Mouse (Mus musculus): ENCODE measurements around the gene Tbce. TPM values are rescaled to one million over a fixed set of nuclear protein-coding genes. Genes with fewer than 3 reads are reported as not detected.
"Not testable (repeated sequence)": the region's sequence is repeated elsewhere in the genome, so short reads cannot be mapped to it uniquely, and the experiment has no call there.

Tbce gene
- polyA plus RNA-seq, 1 experiment from 2014 or later, result 88.2 TPM

GRCm38 (mm10) chr13:14062209-14063012 is 23.0 kb upstream of the Tbce start:
- Histone ChIP-seq H3K27me3 (no peaks in the 10 kb centered on the region), H3K4me3 (peak overlapping the region; percentile 100), H3K4me1 (peaks cover 21% of the 10 kb centered on the region), H3K36me3 (peaks cover 6% of the 10 kb centered on the region; the same call in 1 of the 2 replicates), H3K9ac (replicated peaks) (peak overlapping the region; percentile 83), H3K4me2 (replicated peaks) (peak overlapping the region; percentile 86), H3K27ac (replicated peaks) (peak overlapping the region; percentile 98), H3K9me3 (no peaks in the 10 kb centered on the region)
- no peak for ATAC-seq (ENCODE audit: low FRiP score, low read depth)
- 7% methylated on average over 11 of the region's 11 CpGs for WGBS

- peaks cover 12% of the 10 kb centered on the region for H3K4me1 ChIP-seq
- no peaks in the 10 kb centered on the region for H3K9me3 ChIP-seq
- no peak overlapping the region for H3K27ac ChIP-seq (replicated peaks)
- H3K4me2 ChIP-seq (replicated peaks), result no peak overlapping the region
- H3K4me3 ChIP-seq, result no peak overlapping the region
- ATAC-seq (ENCODE audit: low FRiP score, low read depth), result no peak
- no peak overlapping the region for H3K9ac ChIP-seq (replicated peaks)
- H3K27me3 ChIP-seq, result no peaks in the 10 kb centered on the region
- H3K36me3 ChIP-seq, result peaks cover 28% of the 10 kb centered on the region
Observed at GRCm38 (mm10) chr13:14059582-14059981, 20.1 kb upstream of the Tbce start.

DNA sequence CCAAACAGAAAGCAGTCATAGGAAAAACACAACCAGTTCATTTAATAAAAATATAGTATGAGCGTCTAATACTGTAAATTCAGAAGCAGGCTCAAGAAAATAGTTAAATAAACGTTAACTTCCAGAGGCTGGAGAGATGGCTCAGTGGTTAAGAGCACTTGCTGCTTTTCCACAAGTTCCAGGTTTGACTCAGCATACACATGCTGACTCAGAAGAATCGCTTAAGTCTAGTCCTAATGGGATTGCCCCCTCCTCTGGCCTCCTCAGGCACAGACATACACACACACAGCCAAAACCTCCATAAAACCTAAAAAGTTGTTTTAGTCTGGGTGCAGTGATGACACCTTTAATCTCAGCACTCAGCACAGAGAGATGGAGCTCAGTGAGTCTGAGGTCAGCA is 17.4 kb upstream of the Tbce start:
- no peak for ATAC-seq (ENCODE audit: low FRiP score, low read depth)
- no peak overlapping the region for H3K9ac ChIP-seq (replicated peaks)
- WGBS, result 95% methylated on average over 3 of the region's 3 CpGs
- no peak overlapping the region for H3K4me2 ChIP-seq (replicated peaks)
- no peak overlapping the region for H3K27ac ChIP-seq (replicated peaks)
- H3K27me3 ChIP-seq, result no peaks in the 10 kb centered on the region
- H3K9me3 ChIP-seq, result no peaks in the 10 kb centered on the region
- peaks cover 55% of the 10 kb centered on the region for H3K36me3 ChIP-seq
- 0 out of 2 replicates have a peak, but pooled peaks cover 5% of the 10 kb centered on the region for H3K4me1 ChIP-seq
- H3K4me3 ChIP-seq, result no peak overlapping the region

DNA sequence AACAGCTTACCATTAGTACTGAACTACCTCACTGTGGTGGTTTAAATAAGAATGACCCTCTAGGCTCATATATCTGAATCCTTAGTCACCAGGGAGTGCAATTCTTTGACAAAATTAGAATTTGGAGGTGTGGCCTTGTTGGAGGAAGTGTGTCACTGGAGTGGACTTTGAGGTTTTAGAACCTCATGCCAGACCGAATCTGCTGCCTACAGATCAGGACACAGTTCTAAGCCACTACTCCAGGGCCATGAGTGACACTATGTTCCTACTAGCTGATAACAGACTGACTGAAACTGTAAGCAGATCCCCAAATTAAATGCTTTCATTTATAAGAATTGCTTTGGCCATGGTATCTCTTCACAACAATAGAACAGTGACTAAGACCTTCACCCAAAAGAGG is 10.4 kb upstream of the Tbce start:
- Histone ChIP-seq H3K4me3 (no peak overlapping the region), H3K27ac (replicated peaks) (no peak overlapping the region), H3K9me3 (no peaks in the 10 kb centered on the region), H3K36me3 (peaks cover 72% of the 10 kb centered on the region), H3K9ac (replicated peaks) (no peak overlapping the region), H3K4me2 (replicated peaks) (no peak overlapping the region), H3K4me1 (no peaks in the 10 kb centered on the region), H3K27me3 (no peaks in the 10 kb centered on the region)
- WGBS, result 94% methylated on average over 1 of the region's 1 CpGs
- no peak for ATAC-seq (ENCODE audit: low FRiP score, low read depth)

DNA sequence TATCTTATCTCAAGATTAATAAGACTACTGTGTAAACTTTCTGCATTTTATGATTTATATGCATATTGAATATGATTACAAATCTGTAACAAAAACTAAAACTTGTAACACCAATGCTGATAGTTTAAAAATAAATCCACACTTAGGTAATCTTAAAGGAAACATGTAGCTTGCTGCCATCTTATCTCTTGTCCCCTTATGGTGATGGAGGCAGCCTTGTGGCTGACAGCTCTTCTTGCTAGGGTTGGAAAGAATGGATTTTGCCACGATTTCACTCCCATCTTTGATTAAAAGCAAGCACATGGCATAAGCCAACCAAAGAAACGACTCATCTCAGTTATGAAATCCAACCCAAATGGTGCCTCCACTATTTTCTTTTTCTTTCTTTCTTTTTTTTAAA is 5.1 kb upstream of the Tbce start:
- no peak overlapping the region for H3K4me3 ChIP-seq
- no peak overlapping the region for H3K4me2 ChIP-seq (replicated peaks)
- H3K27me3 ChIP-seq, result no peaks in the 10 kb centered on the region
- no peak overlapping the region for H3K27ac ChIP-seq (replicated peaks)
- WGBS, result 70% methylated on average over 2 of the region's 2 CpGs
- no peaks in the 10 kb centered on the region for H3K9me3 ChIP-seq
- H3K36me3 ChIP-seq, result peaks cover 24% of the 10 kb centered on the region
- no peak for ATAC-seq (ENCODE audit: low FRiP score, low read depth)
- peaks cover 5% of the 10 kb centered on the region for H3K4me1 ChIP-seq
- H3K9ac ChIP-seq (replicated peaks), result no peak overlapping the region

GRCm38 (mm10) chr13:14043851-14044250 is 4.4 kb upstream of the Tbce start:
- Histone ChIP-seq H3K36me3 (peaks cover 17% of the 10 kb centered on the region), H3K4me2 (replicated peaks) (no peak overlapping the region), H3K4me1 (peaks cover 6% of the 10 kb centered on the region), H3K9ac (replicated peaks) (no peak overlapping the region), H3K27ac (replicated peaks) (no peak overlapping the region), H3K27me3 (no peaks in the 10 kb centered on the region), H3K4me3 (no peak overlapping the region), H3K9me3 (no peaks in the 10 kb centered on the region)
- no peak for ATAC-seq (ENCODE audit: low FRiP score, low read depth)

- H3K27ac ChIP-seq (replicated peaks), result no peak overlapping the region
Observed at GRCm38 (mm10) chr13:14040186-14040585, 748 bp upstream of the Tbce start.

DNA sequence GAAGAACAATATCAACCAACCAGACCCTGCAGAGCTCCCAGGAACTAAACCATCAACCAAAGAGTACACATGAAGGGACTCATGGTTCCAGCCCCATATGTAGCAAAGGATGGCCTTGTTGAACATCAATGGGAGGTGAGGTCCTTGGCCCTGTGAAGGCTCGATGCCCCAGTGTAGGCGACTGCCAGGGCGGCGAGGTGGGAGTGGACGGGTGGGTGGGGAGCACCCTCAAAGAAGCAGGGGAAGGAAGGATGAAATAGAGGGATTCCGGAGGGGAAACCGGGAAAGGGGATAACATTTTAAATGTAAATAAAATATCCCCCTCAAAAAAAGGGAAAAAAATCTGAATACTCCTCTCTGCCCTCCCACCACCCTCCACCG is 537 bp downstream of the Tbce start:
- Histone ChIP-seq H3K27me3 (no peaks in the 10 kb centered on the region), H3K4me1 (peaks cover 12% of the 10 kb centered on the region), H3K27ac (replicated peaks) (peak overlapping the region; percentile 96), H3K9ac (replicated peaks) (peak overlapping the region; percentile 81), H3K4me2 (replicated peaks) (peak overlapping the region; percentile 85), H3K36me3 (no peaks in the 10 kb centered on the region), H3K4me3 (peak overlapping the region; percentile 63), H3K9me3 (no peaks in the 10 kb centered on the region)
- ATAC-seq (ENCODE audit: low FRiP score, low read depth), result peak; percentile 49
- WGBS, result under 1% methylated on average over 8 of the region's 8 CpGs

More at GRCm38 (mm10) chr13:14040186-14040585, 748 bp upstream of the Tbce start:
- Histone ChIP-seq H3K9me3 (no peaks in the 10 kb centered on the region), H3K4me2 (replicated peaks) (peak overlapping the region; percentile 85), H3K27me3 (no peaks in the 10 kb centered on the region), H3K4me1 (peaks cover 12% of the 10 kb centered on the region), H3K36me3 (no peaks in the 10 kb centered on the region), H3K4me3 (peak overlapping the region; percentile 63), H3K9ac (replicated peaks) (peak overlapping the region; percentile 81; the same call in 1 of the 2 replicates)
- no peak for ATAC-seq (ENCODE audit: low FRiP score, low read depth)
- 75% methylated on average over 5 of the region's 5 CpGs for WGBS

DNA sequence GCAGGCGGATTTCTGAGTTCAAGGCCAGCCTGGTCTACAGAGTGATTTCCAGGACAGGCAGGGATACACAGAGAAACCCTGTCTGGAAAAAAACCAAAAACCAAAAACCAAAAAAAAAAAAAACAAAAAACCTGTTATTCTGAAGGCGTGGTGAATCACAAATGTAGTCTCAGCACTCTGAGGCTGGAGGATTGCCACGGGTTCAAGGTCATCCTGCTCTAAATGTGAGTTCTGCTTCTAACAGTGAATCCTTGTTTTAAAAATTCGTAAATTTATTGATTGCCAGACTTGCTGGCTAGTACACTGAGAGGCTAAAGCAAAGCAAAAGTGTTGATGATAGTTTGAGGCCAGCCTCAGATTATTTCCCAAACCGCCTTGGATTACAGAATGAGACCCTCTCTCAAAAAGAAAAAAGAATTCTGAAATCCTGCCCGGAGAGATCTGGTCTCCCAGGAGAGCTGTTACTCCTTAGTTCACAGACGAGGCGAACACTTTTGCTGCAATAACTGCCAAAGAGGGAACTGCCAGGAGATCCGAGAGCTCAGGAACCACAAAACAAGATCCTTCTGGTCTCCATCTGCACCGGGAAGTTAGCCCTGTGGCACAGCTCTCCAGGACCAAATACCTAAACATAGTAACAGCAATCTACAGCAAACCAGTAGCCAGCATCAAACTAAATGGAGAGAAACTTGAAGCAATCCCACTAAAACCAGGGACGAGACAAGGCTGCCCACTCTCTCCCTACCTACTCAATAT is 3.4 kb downstream of the Tbce start:
- no peak for ATAC-seq (ENCODE audit: low FRiP score, low read depth)
- 96% methylated on average over 11 of the region's 11 CpGs for WGBS

GRCm38 (mm10) chr13:14035352-14035751 is 4.1 kb downstream of the Tbce start:
- not testable (repeated sequence) for H3K27ac ChIP-seq (replicated peaks); H3K4me3 ChIP-seq; H3K36me3 ChIP-seq; H3K9ac ChIP-seq (replicated peaks); H3K27me3 ChIP-seq; H3K9me3 ChIP-seq; ATAC-seq (ENCODE audit: low FRiP score, low read depth); H3K4me2 ChIP-seq (replicated peaks)
- 89% methylated on average over 3 of the region's 3 CpGs for WGBS
- peaks cover 11% of the 10 kb centered on the region for H3K4me1 ChIP-seq

More for the DNA sequence above, 3.4 kb downstream of the Tbce start:
- no peak overlapping the region for H3K4me3 ChIP-seq
- no peak overlapping the region for H3K9ac ChIP-seq (replicated peaks)
- no peaks in the 10 kb centered on the region for H3K36me3 ChIP-seq
- no peaks in the 10 kb centered on the region for H3K27me3 ChIP-seq
- H3K27ac ChIP-seq (replicated peaks), result no peak overlapping the region
- no peak overlapping the region for H3K4me2 ChIP-seq (replicated peaks)
- H3K4me1 ChIP-seq, result peaks cover 12% of the 10 kb centered on the region
- no peaks in the 10 kb centered on the region for H3K9me3 ChIP-seq

GRCm38 (mm10) chr13:14034073-14034348 is 5.4 kb downstream of the Tbce start:
- Histone ChIP-seq H3K4me3 (no peak overlapping the region), H3K4me2 (replicated peaks) (no peak overlapping the region), H3K9me3 (no peaks in the 10 kb centered on the region), H3K27me3 (no peaks in the 10 kb centered on the region), H3K27ac (replicated peaks) (no peak overlapping the region), H3K4me1 (peaks cover 7% of the 10 kb centered on the region), H3K36me3 (peaks cover 5% of the 10 kb centered on the region), H3K9ac (replicated peaks) (no peak overlapping the region)
- no peak for ATAC-seq (ENCODE audit: low FRiP score, low read depth)

DNA sequence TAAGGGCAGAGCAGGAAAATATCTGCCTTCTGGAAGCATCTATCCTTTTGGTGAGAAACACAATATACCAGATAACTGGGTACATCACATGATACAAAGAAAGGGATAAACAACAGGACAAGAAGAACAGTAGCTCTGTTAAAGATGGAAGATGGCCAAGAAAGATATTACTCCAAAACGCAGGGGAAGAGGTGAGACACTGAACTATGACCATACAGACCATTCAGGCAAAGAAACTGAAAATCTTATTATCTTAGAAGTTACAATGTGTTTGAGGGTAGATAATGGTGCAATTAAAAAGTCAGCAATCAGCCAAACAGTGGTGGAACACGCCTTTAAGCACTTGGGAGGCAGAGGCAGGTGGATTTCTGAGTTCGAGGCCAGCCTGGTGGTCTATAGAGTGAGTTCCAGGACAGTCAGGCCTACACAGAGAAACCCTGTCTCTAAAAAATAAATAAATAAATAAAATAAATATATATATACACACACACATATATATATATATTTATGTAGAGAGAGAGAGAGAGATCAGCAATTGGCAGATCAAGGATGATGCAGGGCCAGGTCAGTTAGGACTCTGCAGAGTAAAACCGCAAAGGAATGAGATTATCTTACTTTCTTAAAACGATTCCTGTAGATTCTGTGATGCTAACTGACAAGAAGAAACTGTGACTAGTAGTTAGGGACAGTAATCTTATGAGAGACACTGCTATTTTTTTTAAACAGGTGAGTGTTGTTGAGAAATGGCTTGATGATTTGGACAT is 5.9 kb downstream of the Tbce start:
- Histone ChIP-seq H3K9ac (replicated peaks) (no peak overlapping the region), H3K27ac (replicated peaks) (no peak overlapping the region), H3K36me3 (peaks cover 9% of the 10 kb centered on the region), H3K4me1 (peaks cover 3% of the 10 kb centered on the region), H3K27me3 (no peaks in the 10 kb centered on the region), H3K9me3 (no peaks in the 10 kb centered on the region), H3K4me3 (no peak overlapping the region), H3K4me2 (replicated peaks) (no peak overlapping the region)
- no peak for ATAC-seq (ENCODE audit: low FRiP score, low read depth)
- WGBS, result 87% methylated on average over 5 of the region's 5 CpGs
